Mouse (Mus musculus): ENCODE measurements at regions not wholly inside any gene's neighbourhood (a gene's known extent, or its start where the extent isn't known, plus 50 kb on each side); places are given as distances from the start of the nearest gene placed in this dataset.

- no peak for DNase-seq
- intact Hi-C loops (cut with DNase I): no loop called here
These were observed 90.7 kb upstream of the Galnt5 start for GRCm38 (mm10) chr2:57906939-57907338.

- intact Hi-C loops (cut with DNase I): no loop called here
- no peak for DNase-seq
These were observed 88.0 kb upstream of the Galnt5 start for GRCm38 (mm10) chr2:57909706-57910105.

- intact Hi-C loops (cut with DNase I): no loop called here
- DNase-seq: no peak
These were observed 81.2 kb upstream of the Galnt5 start for GRCm38 (mm10) chr2:57916375-57917023.

GRCm38 (mm10) chr2:57917721-57918120 is 80.0 kb upstream of the Galnt5 start:
- intact Hi-C loops (cut with DNase I): loop anchor here (2.0 kb wide), 1 partner anchor 1803 kb away; no protein-coding TSS in a partner anchor
- no peak for DNase-seq

- intact Hi-C loops (cut with DNase I): loop anchor here (2.0 kb wide), 1 partner anchor 1804 kb away; no protein-coding TSS in a partner anchor
- DNase-seq: peak; percentile 40 to 60
These were observed 78.5 kb upstream of the Galnt5 start for GRCm38 (mm10) chr2:57919102-57919731.

- DNase-seq: peak in 1 of 2 experiments; percentile 7
- intact Hi-C loops (cut with DNase I): no loop called here
These were observed 63.4 kb upstream of the Galnt5 start for GRCm38 (mm10) chr2:57934062-57934822.

Data from heart, postnatal 10 days (tissue).